Mouse (Mus musculus) bone marrow, adult 2 months (tissue): ENCODE data around the gene 1700125H20Rik.

ENCODE experiments used
- CTCF ChIP-seq: fragments of 200-500 bp; IDR thresholded peaks from 2 replicates; pipeline ENCODE4 v1.5.1; 2011; ENCODE audit warnings: low read length, control low read depth; ENCODE audit not compliant: control insufficient read depth, insufficient read depth
- POLR2A ChIP-seq: fragments of 200-500 bp; IDR thresholded peaks from 2 replicates; pipeline ENCODE4 v1.6.1; 2011; ENCODE audit warnings: low read depth, mild to moderate bottlenecking, control low read depth, low read length, borderline replicate concordance; ENCODE audit not compliant: control insufficient read depth

- TF ChIP-seq CTCF (no peak), POLR2A (no peak)
Observed at GRCm38 (mm10) chr11:85190741-85191140, 20.5 kb downstream of the 1700125H20Rik start.
